Mouse (Mus musculus) forebrain, embryonic 14.5 days (tissue): ENCODE results near the gene Yipf2. TPM values are rescaled to one million over a fixed set of nuclear protein-coding genes. Genes with fewer than 3 reads are reported as not detected.

Experiments used
- ATAC-seq: fragments of 200-750 bp; cut with Nextera tagmentation; 2 replicates; pipeline ENCODE4 v1.8.0; 2017; ENCODE audit warnings: mild to moderate bottlenecking, moderate library complexity
- DNase-seq: peaks from one replicate; pipeline ENCODE4 v3.0.0-alpha.2; 2015; ENCODE audit warnings: low spot score
- H3K27ac ChIP-seq: fragments of 300-500 bp; sonication (generic); 2 replicates; pipeline ENCODE4 v1.5.1; 2014; ENCODE audit warnings: low read depth, mild to moderate bottlenecking, control low read depth, low read length, moderate library complexity
- H3K27me3 ChIP-seq: fragments of 300-500 bp; sonication (generic); replicated peaks from 2 replicates; pipeline ENCODE4 v1.6.1; 2014; ENCODE audit warnings: low read length, control low read depth, mixed read lengths; ENCODE audit not compliant: control insufficient read depth, insufficient read depth
- H3K36me3 ChIP-seq: fragments of 300-500 bp; sonication (generic); 2 replicates; pipeline ENCODE4 v1.6.1; 2014; ENCODE audit warnings: low read length, control low read depth; ENCODE audit not compliant: control insufficient read depth, insufficient read depth
- H3K4me1 ChIP-seq: fragments of 300-500 bp; sonication (generic); 2 replicates; pipeline ENCODE4 v1.6.1; 2014; ENCODE audit warnings: antibody characterized with exemption, low read length, control low read depth; ENCODE audit not compliant: control insufficient read depth, insufficient read depth
- H3K4me2 ChIP-seq: fragments of 300-500 bp; sonication (generic); 2 replicates; pipeline ENCODE4 v1.6.1; 2014; ENCODE audit warnings: mild to moderate bottlenecking, control low read depth, low read length
- H3K4me3 ChIP-seq: fragments of 300-500 bp; sonication (generic); 2 replicates; pipeline ENCODE4 v1.5.1; 2014; ENCODE audit warnings: low read depth, low read length, control low read depth
- H3K9ac ChIP-seq: fragments of 300-500 bp; sonication (generic); 2 replicates; pipeline ENCODE4 v1.6.1; 2014; ENCODE audit warnings: mild to moderate bottlenecking, low read length, control low read depth, moderate library complexity
- H3K9me3 ChIP-seq: fragments of 300-500 bp; sonication (generic); replicated peaks from 2 replicates; pipeline ENCODE4 v1.6.1; 2016; ENCODE audit warnings: low read length, control low read depth, mixed read lengths; ENCODE audit not compliant: control insufficient read depth
- WGBS: fragments of 180-500 bp; shearing (Covaris S2); extraction: QIAGEN DNeasy Blood & Tissue Kit; methylation state at CpG from one replicate; pipeline ENCODE4 v1.1.7; 2014; 5-methylcytosine and 5-hydroxymethylcytosine counted together
- polyA plus RNA-seq: library from polyadenylated mRNA; unstranded; fragments of >200 nt; fragmentation: Nextera tagmentation; extraction: Ambion mirVana; gene quantifications from 2 replicates; pipeline ENCODE4 v1.2.1, GENCODE M21; 2014

The Yipf2 gene
- polyA plus RNA-seq, 1 experiment from 2014 or later = 18.2 TPM

GRCm38 (mm10) chr9:21575253-21575652 lies 17.4 kb downstream of the Yipf2 start:
- ATAC-seq (no peak), DNase-seq (no peak)
- WGBS = 95% methylated on average over 10 of the region's 10 CpGs
- Histone ChIP-seq H3K4me1 (no peaks in the 10 kb centered on the region), H3K4me3 (no peak overlapping the region), H3K9me3 (no peaks in the 10 kb centered on the region), H3K36me3 (peaks cover 90% of the 10 kb centered on the region), H3K27ac (no peak overlapping the region), H3K27me3 (no peaks in the 10 kb centered on the region), H3K9ac (no peak overlapping the region), H3K4me2 (no peak overlapping the region)

GRCm38 (mm10) chr9:21574012-21574801 lies 18.4 kb downstream of the Yipf2 start:
- Histone ChIP-seq H3K36me3 (peaks cover 89% of the 10 kb centered on the region), H3K4me3 (no peak overlapping the region), H3K9ac (no peak overlapping the region), H3K27ac (no peak overlapping the region), H3K27me3 (no peaks in the 10 kb centered on the region), H3K4me1 (no peaks in the 10 kb centered on the region), H3K9me3 (no peaks in the 10 kb centered on the region), H3K4me2 (no peak overlapping the region)
- 91% methylated on average over 8 of the region's 8 CpGs for WGBS
- DNase-seq = no peak
- ATAC-seq = no peak

- Histone ChIP-seq H3K36me3 (peaks cover 49% of the 10 kb centered on the region), H3K27me3 (no peaks in the 10 kb centered on the region)
- 93% methylated on average over 8 of the region's 8 CpGs for WGBS
Measured at GRCm38 (mm10) chr9:21568657-21569255, 23.9 kb downstream of the Yipf2 start.

GRCm38 (mm10) chr9:21567051-21567450 lies 25.6 kb downstream of the Yipf2 start:
- 91% methylated on average over 2 of the region's 2 CpGs for WGBS
- DNase-seq (no peak), ATAC-seq (no peak)
- Histone ChIP-seq H3K9me3 (no peaks in the 10 kb centered on the region), H3K36me3 (peaks cover 34% of the 10 kb centered on the region), H3K9ac (no peak overlapping the region), H3K4me3 (no peak overlapping the region), H3K4me1 (no peaks in the 10 kb centered on the region), H3K27me3 (no peaks in the 10 kb centered on the region), H3K27ac (no peak overlapping the region), H3K4me2 (no peak overlapping the region)

More at GRCm38 (mm10) chr9:21568657-21569255, 23.9 kb downstream of the Yipf2 start:
- Histone ChIP-seq H3K4me3 (no peak overlapping the region), H3K9me3 (no peaks in the 10 kb centered on the region), H3K27ac (no peak overlapping the region), H3K4me1 (no peaks in the 10 kb centered on the region), H3K4me2 (no peak overlapping the region), H3K9ac (no peak overlapping the region)
- DNase-seq (no peak), ATAC-seq (no peak)

GRCm38 (mm10) chr9:21566538-21566937 lies 26.1 kb downstream of the Yipf2 start:
- peaks cover 29% of the 10 kb centered on the region for H3K36me3 ChIP-seq
- no peak overlapping the region for H3K9ac ChIP-seq
- no peaks in the 10 kb centered on the region for H3K4me1 ChIP-seq
- whole genome bisulfite sequencing = 82% methylated on average over 1 of the region's 1 CpGs
- H3K27me3 ChIP-seq = no peaks in the 10 kb centered on the region
- H3K9me3 ChIP-seq = no peaks in the 10 kb centered on the region
- DNase-seq (no peak), ATAC-seq (no peak)
- no peak overlapping the region for H3K4me3 ChIP-seq
- no peak overlapping the region for H3K4me2 ChIP-seq
- no peak overlapping the region for H3K27ac ChIP-seq

GRCm38 (mm10) chr9:21565004-21565586 lies 27.5 kb downstream of the Yipf2 start:
- ATAC-seq (no peak), DNase-seq (no peak)
- Histone ChIP-seq H3K27ac (no peak overlapping the region), H3K9ac (no peak overlapping the region), H3K4me3 (no peak overlapping the region), H3K36me3 (peaks cover 17% of the 10 kb centered on the region), H3K27me3 (no peaks in the 10 kb centered on the region), H3K4me2 (no peak overlapping the region), H3K4me1 (no peaks in the 10 kb centered on the region), H3K9me3 (no peaks in the 10 kb centered on the region)
- 91% methylated on average over 4 of the region's 4 CpGs for WGBS

- H3K4me1 ChIP-seq = no peaks in the 10 kb centered on the region
- peaks cover 10% of the 10 kb centered on the region for H3K36me3 ChIP-seq
- no peak for ATAC-seq
- 81% methylated on average over 1 of the region's 1 CpGs for WGBS
- no peak for DNase-seq
- no peak overlapping the region for H3K9ac ChIP-seq
- H3K27me3 ChIP-seq = no peaks in the 10 kb centered on the region
- no peaks in the 10 kb centered on the region for H3K9me3 ChIP-seq
- no peak overlapping the region for H3K4me3 ChIP-seq
- H3K4me2 ChIP-seq = no peak overlapping the region
- H3K27ac ChIP-seq = no peak overlapping the region
Measured at GRCm38 (mm10) chr9:21564420-21564819, 28.2 kb downstream of the Yipf2 start.

GRCm38 (mm10) chr9:21559151-21559550 lies 33.5 kb downstream of the Yipf2 start:
- H3K4me3 ChIP-seq = no peak overlapping the region
- no peak overlapping the region for H3K4me2 ChIP-seq
- H3K27ac ChIP-seq = no peak overlapping the region
- H3K36me3 ChIP-seq = peaks cover 14% of the 10 kb centered on the region
- no peak overlapping the region for H3K9ac ChIP-seq
- 90% methylated on average over 3 of the region's 3 CpGs for WGBS
- ATAC-seq (no peak), DNase-seq (no peak)
- no peaks in the 10 kb centered on the region for H3K4me1 ChIP-seq
- no peaks in the 10 kb centered on the region for H3K9me3 ChIP-seq
- H3K27me3 ChIP-seq = no peaks in the 10 kb centered on the region

- ATAC-seq (no peak), DNase-seq (no peak)
- Histone ChIP-seq H3K27ac (no peak overlapping the region), H3K4me3 (no peak overlapping the region), H3K4me2 (no peak overlapping the region), H3K9ac (no peak overlapping the region), H3K4me1 (no peaks in the 10 kb centered on the region), H3K36me3 (peaks cover 18% of the 10 kb centered on the region), H3K9me3 (no peaks in the 10 kb centered on the region), H3K27me3 (no peaks in the 10 kb centered on the region)
- WGBS = 83% methylated on average over 4 of the region's 4 CpGs
Measured at GRCm38 (mm10) chr9:21558366-21558765, 34.3 kb downstream of the Yipf2 start.
